Mouse (Mus musculus): ENCODE results near the gene Pola1.

DNA sequence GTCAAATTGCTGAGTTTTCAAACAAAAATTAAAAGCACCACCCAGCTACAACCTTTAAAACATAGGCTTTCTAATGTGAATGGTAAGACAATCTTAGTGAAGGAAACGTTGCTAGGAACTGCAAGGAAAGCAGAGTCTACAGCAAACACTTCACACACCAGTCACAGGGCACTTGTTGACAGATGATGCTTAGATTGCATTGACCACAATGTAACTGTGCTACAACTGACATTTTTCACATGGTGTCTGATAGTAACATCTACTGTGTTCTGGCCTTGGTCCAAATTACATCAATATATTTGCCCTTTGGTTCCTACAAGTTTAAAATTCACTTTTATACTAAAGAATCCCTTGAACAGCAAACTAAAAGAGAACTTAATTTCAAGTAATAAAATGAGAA is 258.5 kb downstream of the Pola1 start:
- TF ChIP-seq POLR2A (IDR thresholded peaks at IDR 0.05; ENCODE audit: extremely low read depth, insufficient read depth, low read length) (no peak), CTCF (IDR thresholded peaks at IDR 0.05; ENCODE audit: low read depth, low read length) (no peak)
